In genomic region chr5:6644869-6645268, GRCm38 (mm10) we compare ENCODE assay signal across 16 mouse cellular contexts.
"Had no signal": no experiment of that assay in that cellular context is flagged by ENCODE, and none has a peak within 500 bp of the region (broad histone marks: within the 10 kb centered on the region; RNA-seq: fewer than 3 reads in every experiment).

No protein-coding gene starts in this region.

- H3K4me3 ChIP-seq: myocyte had no signal

- DNase-seq: lung, adult 18-20 months; lung, embryonic 14.5 days; lung, postnatal 10 days; lung, postnatal 4 days; retina, postnatal 1 day; right cerebral cortex, adult 18-20 months; right cerebral cortex, postnatal 25 days; right cerebral cortex, postnatal 4 days; spleen, adult 18-20 months; thymus, adult 18-20 months; thymus, postnatal 25 days; thymus, postnatal 4 days had no signal

- ATAC-seq: midbrain, embryonic 16.5 days had no signal

- H3K9ac ChIP-seq: liver, embryonic 14.5 days; lung, embryonic 14.5 days had no signal

- H3K4me2 ChIP-seq: lung, embryonic 14.5 days; midbrain, embryonic 11.5 days had no signal

- H3K27ac ChIP-seq: liver, embryonic 14.5 days had no signal
